Mouse (Mus musculus): ENCODE measurements around the gene Smurf1.

Smurf1 gene

DNA sequence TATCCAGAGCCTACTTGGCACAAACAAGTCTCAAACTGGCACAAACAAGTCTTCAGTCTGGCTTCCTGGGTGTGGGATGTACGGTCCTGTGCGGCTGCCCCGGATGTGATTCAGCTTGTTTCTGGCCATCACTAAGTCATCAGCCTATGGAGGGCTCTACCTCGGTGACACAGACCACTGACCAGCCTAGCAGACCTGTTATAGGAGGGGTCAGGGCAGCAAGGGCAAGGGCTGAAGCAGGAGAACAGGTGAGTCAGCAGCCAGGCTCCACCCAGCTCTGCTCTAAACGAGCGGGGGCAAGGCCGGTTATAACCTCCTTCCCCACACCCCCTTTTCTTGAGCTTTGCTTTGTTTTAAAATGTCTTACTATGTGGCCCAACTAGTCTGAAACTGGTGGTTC is 11.2 kb downstream of the Smurf1 start:
- DNase-seq (ENCODE audit: low read depth, low spot score), result no peak

DNA sequence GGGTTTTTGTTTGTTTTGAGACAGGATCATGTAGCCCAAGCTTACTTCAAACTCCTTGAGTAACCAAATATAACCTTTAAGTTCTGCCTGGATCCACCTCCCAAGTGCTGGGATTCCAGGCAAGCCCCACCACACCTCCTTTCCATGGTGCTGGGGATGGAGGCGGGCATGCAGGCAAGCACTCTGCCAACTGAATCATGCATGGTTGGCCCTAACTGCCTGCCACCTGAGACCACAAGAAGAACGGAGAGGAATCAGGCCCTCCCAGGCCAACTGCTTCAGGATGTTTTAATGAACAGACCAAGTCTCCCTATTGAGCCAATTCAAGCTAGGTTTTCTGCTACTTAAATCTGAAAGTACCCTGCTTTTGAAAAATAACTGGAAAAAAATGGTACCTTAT is 13.1 kb downstream of the Smurf1 start:
- DNase-seq (ENCODE audit: low read depth, low spot score), result no peak

DNA sequence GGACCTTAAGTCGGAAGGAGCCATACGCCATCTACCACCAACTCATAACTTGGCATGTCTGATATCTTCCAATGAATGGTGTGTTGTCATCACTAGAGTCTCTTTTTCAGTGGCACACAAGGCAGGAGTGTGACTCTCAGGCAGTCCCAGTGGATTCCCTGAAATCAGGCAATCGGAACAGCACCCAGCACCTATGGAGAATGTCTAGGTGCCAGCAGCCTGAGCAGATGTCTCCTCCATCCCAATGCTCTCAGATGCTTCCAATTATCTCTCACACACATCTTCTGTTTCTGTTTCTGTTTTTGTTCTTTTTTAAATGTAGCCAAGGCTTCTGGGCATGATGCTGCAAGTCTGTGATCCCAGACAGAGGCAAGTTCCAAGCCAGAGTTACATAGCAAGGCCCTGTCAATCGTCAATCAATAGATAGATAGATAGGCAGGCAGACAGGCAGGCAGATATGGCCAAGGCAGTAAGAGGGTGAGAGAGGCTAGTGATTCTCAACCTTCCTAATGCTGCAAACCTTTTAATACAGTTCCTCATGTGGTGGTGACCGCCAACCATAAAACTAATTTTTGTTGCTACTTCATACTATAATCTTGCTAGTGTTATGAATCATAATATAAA is 15.1 kb downstream of the Smurf1 start:
- no peak for DNase-seq (ENCODE audit: low read depth, low spot score)

DNA sequence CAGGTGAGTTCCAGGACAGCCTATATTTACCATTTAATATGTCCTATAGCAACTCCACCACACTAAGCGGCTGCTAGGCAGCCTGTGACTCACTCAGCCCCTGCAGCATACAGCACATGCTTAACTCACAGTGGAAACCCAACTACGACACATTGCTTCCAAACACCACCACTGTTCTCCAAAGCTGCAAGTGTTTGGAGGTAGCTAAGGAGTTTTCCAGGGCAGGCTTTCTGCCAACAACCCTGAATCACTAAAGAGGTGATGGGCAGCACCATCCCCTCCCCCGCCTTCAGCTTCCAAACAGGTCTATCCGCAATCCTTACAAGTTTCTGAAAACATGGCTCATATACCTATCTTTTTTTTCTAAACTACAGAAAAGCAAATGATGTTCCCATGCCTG is 15.8 kb downstream of the Smurf1 start:
- no peak for DNase-seq (ENCODE audit: low read depth, low spot score)

DNA sequence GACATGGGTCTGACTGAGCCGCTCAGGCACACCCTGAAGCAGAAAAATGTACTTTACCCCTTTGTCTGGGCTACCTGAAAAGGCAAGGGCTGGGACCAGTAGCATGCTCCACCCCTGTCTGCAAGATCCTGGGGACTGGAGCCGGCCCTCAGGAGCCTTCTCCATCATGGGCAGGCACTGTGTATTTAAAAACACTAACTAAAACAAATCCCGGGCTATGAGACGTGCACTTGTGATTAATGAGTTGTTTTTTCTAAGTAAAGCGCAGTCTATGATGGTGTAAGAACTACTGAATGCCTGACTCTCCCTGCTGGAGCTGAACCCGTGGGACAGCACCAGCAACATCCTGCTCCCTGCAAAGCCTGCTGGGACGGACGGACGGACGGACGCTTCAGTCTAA is 17.2 kb downstream of the Smurf1 start:
- DNase-seq (ENCODE audit: low read depth, low spot score), result no peak

DNA sequence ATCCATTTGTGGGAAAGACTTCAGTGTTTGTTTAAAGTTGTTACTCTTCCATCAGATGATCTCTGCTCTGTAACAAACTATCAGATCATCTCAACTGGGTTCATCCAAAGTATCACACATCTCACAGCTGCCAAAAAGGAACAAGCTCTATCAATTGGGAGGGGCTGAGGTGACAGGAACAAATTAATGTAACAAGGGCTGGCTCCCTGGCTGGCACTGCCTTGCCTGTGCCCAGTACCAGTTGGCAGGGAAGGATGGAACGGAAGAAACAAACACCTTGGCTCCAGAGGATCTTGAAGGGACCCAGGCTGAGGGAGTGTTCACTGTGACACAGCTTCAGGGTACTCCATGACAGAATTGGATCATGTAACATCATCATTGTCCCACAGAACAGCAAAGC is 17.6 kb downstream of the Smurf1 start:
- no peak for DNase-seq (ENCODE audit: low read depth, low spot score)

DNA sequence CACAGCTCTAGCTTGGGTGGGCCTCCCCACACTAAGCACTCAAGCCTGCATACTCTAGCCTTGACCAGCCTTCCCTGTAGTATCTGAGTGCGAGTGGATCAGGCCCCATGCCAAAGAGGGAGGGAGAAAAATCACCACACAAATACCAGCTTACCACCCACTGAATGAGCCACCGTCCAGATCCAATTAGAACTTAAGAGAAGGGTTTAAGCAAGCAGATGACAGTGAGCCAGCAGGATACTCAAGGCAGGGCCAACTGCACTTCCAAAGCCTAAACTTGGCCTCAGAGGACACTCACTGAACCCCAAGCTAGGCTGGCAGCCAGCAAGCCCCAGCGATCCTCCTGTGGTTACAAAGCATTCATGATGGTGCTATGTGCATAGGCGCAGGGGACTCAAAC is 19.6 kb downstream of the Smurf1 start:
- peak; percentile 59 for DNase-seq (ENCODE audit: low read depth, low spot score)

DNA sequence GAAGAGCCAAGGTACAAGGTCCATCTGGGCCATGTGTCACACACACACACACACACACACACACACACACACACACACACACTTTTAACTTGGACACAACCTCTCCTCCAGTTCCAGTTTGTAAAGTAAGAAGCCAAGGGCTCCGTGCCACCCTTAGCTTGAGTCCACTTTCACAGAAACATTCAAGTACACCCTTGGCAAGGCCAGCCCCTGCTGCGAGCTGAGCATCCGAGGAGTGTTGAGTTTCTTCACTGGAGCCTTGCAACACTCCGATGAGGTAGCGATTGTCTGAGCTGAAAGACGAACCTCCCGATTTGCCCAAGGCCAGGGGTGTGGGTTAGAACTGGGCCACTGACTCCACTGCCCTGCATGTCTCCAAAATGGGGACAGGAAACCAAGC is 20.7 kb downstream of the Smurf1 start:
- DNase-seq (ENCODE audit: low read depth, low spot score), result no peak

DNA sequence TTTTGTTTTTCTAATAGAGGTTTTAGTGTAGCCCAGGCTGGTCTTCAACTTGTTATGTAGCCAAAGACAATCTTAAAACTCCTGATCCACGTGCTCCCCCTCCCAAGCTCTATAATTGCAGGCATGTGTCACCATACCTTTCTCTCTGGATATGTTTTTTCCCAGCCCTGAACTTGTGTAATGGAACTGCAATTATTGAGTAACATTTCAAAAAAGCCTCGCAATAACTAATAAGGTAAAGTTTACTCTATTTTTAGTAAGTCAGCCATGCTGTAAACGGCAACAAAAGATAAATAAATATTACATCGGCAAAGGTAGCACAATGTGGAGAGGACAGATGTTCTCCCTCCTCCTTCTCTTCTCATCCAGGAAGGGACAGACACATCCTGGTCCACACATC is 21.3 kb downstream of the Smurf1 start:
- no peak for DNase-seq (ENCODE audit: low read depth, low spot score)

DNA sequence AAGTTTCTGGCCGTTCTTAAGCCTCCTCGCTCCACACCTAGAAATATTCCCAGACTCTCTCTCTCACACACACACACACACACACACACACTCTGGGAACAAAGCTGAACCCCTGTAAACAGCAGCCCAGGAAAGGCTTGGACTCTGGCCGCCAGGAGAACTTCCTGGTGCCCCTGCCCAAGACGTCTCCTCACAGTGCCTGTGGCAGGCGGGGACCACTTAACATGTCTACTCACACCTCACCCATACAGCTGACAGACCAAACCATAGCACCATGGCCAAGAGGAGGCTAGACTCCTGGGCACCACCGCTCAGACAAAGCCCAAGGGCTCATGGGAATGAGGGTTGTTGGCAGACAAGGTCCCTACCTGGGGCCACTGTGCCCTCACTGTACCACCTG is 22.3 kb downstream of the Smurf1 start:
- no peak for DNase-seq (ENCODE audit: low read depth, low spot score)

DNA sequence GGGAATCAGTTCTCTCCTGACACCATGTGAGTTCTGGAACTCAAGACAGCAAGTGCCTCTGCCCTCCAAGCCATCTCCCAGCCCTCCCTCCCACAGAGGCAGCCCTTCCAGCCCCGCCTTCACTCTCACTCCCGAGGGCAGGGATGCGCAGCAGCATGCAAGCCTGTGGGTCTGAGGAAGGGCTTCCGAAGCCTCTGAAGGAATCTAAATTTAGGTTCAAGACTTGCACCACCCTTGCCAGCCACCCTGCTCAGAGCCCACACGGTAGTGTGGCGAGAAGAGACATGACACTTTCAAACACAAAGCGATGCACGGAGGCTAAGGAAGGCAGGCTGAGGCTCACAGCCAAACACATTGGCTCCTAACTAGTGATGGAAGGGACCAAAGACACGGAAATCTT is 23.2 kb downstream of the Smurf1 start:
- no peak for DNase-seq (ENCODE audit: low read depth, low spot score)

DNA sequence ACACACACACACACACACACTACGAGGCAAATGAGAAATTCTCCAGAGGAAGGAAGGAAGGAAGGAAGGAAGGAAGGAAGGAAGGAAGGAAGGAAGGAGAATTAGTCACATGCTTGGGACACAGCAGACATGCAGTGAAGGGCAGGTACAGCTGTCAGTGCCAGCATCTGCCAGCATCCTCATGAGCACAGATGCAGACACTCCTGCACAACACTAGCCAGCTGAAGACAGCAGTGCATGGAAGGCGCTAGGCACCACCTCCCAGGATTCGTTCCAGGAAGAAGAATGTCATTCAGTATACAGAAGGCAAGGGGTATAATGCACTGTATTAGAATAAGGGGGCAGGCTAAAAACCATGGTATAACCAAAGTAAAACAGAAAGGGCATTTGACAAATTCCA is 24.7 kb downstream of the Smurf1 start:
- no peak for DNase-seq (ENCODE audit: low read depth, low spot score)

DNA sequence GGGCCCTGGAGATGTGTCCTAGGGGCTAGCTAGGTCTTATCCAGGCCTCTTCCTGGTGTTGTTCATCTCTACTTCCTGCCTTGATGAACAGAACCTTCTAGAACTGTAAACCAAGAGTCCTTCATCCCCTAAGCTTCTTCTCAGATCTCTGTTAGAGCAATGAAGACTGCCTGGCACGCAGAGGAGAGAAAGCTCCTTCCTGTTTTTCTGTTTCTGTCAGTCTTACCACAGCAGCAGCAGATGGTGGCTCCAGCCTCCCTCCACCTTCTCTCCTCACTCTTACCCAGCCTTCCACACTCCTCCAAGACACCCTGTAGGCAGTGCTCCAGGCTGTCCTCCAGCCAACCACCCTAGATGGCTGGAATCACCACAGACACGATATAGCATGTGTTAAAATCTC is 28.3 kb downstream of the Smurf1 start:
- no peak for DNase-seq (ENCODE audit: low read depth, low spot score)

DNA sequence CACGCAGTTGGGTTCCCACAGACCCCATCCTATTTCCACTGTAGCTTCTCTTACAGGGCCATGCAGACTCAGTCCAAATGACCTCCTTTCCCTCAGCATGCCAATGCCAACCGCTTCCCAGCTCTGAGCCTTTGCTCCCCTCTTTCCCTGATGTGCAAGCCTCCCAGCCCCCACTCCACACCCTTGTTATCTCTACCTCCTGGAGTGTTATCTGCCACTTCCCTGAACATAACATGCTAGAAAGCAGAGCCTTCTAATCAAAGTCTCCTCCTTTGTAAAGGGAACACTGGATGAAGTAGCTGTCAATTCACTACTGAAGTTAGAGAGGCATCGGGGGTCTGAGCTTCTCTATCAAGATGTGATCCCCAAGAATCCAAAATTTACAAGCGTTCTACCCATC is 32.2 kb downstream of the Smurf1 start:
- no peak for DNase-seq (ENCODE audit: low read depth, low spot score)

DNA sequence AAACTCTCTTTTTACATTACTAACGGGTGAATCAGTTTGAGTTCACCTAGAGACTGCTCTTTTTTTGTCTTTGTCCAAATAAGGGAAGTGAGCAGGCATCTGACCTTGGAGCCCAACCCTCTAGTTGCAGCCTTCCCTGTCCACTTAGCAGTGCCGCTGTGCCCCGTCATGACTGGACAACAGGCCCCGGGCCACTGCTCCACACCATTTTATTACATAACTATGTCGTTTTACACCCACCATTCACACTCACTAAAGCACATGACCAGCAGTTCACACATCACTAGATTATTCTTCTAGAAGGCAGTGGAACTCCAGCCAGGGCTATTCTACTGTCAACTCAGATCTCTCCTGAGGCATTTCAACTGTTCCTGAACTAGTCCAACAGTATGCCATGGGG is 33.8 kb downstream of the Smurf1 start:
- no peak for DNase-seq (ENCODE audit: low read depth, low spot score)

DNA sequence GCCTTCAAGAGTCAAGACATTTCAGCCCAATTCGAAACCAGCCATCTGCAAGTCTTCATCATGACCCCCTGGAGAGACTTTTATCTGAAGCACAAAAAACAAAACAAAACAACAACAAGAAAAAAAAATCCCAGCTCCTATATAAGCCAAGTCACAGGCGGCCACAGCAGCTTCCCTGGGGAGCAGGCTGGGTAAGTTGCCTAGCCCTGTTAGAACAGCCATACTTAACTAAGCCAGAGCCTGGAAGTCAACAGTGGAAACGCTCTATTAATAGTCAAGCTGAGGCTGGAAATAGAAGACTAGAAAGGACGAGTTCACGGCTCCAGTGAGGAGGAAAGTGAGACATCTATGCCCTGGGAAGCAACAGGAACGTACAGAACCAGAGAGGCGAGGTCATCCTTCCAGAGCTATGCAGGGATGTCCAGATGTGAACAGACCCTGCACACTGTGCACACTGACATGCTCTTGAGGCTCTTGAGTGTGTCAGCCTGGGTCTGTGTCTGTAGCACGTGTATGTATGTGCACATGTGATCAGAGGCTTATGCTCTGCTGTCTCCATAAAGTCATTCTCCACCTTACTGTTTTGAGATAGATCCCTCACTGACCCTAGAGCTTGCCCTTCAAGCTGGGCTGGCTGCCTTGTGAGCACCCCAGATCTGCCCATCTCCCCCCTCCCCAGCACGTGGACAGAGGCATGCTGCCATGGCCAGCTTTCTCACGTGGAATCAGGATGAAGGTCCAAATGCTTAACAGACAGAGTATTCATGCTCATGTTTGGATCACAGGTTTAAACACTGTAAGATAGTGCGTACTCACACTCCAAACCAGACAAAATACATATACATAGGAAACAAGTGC is 36.6 kb downstream of the Smurf1 start:
- DNase-seq (ENCODE audit: low read depth, low spot score), result no peak

DNA sequence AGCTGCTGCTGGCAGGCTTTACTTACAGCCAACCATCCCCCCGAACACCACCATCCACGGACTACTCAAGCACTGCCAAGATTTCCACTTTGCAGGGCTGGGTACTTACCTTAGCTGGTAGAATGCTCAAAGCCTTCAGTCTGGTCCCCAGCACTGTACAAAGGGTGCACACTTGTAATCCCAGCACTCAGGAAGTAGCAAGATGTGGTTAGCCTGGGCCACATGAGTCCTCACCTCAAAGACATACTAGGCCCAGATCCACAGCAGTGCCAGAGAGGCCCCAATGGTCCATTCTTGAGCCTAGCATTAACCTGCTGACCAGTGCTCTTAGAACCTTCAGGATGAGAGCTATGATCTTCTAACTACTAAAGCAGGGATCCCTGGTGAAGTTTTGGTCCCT is 39.4 kb downstream of the Smurf1 start:
- DNase-seq (ENCODE audit: low read depth, low spot score), result no peak

DNA sequence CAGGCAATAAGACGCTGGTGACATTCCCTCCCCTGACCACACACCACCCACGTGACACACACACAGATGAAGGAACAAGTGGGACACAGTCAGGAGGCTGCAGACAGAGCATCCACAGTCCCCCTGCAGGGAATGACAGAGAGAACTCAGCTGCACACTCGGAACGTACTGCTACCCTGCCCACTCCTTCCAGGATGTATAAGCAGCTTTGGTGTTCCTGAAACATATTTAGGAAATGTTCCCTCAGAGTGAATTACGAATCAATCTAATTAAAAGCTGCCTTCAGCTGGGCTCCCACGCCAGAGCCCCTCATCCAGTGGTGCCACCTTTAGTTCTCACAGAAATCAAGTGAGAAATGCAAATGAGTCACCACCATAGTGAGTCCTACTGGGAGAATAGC is 42.3 kb downstream of the Smurf1 start:
- DNase-seq (ENCODE audit: low read depth, low spot score), result no peak

DNA sequence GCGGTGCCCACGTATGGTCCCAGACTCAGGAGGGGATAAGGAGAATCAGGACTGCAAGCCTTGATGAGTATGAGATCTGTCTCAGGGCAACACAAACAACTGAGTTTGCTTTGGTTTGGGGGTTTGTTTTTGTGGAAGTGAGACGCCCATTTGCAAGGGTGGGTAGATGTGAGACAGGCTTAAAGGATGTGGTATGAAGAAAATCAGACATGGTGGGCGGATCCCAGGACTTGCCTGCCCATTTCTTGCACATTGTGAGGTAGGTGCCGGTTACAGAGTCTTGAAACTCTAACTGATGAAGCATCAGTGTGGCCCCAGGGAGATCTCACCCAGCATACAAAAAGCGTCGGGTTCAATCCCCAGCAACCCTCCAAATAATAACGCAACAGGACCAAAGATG is 45.9 kb downstream of the Smurf1 start:
- DNase-seq (ENCODE audit: low read depth, low spot score), result no peak

DNA sequence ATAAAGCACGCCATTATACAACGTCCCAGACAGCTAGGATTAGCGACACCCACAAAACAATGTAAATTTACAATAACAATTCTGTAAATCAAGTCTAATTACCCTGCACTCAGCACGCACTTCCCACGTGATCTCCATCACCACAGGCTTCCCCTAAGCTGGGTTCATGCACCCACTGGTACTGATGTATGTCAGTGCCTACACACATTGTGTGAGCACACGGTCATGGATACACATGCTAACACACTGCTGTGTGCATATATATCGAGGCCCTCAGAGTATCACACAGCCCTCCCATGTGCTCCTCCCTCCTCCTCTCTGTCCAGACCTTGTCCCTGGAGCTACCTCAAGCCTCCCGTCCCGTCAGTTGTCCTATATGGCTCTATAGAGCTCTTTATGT is 46.5 kb downstream of the Smurf1 start:
- no peak for DNase-seq (ENCODE audit: low read depth, low spot score)

DNA sequence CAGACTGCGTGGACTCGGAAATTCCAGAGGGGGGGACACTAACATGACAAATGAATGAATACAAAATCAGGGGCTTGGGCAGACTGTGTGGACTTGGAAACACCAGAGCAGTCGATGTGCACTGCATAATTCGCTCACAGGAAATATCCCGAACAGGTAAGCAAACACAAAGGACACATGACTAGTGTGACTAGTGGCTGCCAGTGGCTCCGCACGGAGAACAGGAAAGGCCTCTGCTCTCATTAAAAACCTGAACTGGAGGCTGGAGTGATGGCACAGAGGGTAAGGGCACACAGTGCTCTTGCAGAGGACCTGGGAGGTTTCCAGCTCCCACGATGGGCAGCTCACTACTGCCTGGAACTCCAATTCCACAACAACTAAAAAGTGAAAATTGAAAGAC is 47.4 kb downstream of the Smurf1 start:
- DNase-seq (ENCODE audit: low read depth, low spot score), result no peak

DNA sequence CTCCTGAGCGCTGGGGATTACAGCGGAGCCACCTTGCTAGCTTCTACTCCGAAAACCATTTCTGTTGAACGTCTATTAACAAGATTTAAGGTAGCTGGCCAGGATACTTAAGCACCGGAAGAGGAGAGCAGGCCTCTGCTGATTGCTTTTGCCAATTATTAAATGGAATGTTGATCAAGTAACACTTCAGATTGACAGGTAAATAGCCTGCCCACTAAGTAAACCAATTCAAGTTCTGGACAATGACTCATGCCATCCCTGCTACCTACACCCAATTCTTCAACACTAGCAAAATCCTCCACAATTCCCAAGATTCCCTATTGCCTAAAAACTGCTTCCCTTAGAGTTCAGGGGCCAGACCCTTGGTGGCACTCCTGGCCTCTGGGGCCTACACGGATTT is 48.5 kb downstream of the Smurf1 start:
- no peak for DNase-seq (ENCODE audit: low read depth, low spot score)

DNA sequence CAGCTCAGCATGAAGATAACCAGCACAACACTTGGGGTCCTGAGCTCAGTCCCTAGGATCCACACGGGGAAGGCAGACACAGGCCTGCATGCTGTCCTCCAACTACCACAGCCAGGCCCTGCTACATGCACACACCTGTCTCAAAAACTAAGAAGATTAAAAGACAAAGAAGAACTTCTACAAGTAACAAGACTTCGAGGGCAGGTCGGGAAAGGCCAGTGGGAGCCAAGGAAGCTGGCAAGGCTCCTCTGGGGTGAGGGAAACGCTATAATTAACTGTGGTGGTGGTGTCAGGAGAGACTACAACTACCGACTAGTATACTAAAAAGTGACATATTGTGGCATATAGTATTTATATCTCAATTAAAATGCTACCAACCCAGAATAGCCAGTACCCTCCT is 49.8 kb downstream of the Smurf1 start:
- DNase-seq (ENCODE audit: low read depth, low spot score), result no peak
